In genomic region chr11:120554834-120555233, GRCm38 (mm10) we compare ENCODE assay signal across 17 mouse cellular contexts. TPM values are rescaled to one million over a fixed set of nuclear protein-coding genes. Genes with fewer than 3 reads are reported as not detected.
A peak's percentile ranks its signal among the peaks of the same experiment; 100 is the strongest.
DNase-seq lines count a peak whose midpoint lies in the region; ATAC-seq lines count a peak whose summit lies in the region.
"Had no signal": no experiment of that assay in that cellular context is flagged by ENCODE, and none has a peak within 500 bp of the region (broad histone marks: within the 10 kb centered on the region; RNA-seq: fewer than 3 reads in every experiment).

No protein-coding gene starts in this region.

- H3K36me3 ChIP-seq in embryonic facial prominence, embryonic 13.5 days: peaks cover 19% of the 10 kb centered on the region
- H3K36me3 ChIP-seq in embryonic facial prominence, embryonic 10.5 days (replicated peaks): peaks cover 15% of the 10 kb centered on the region
- H3K36me3 ChIP-seq in heart, embryonic 16.5 days (ENCODE audit: control insufficient read depth, insufficient read depth): peaks cover 8% of the 10 kb centered on the region
- H3K36me3 ChIP-seq in midbrain, embryonic 16.5 days (ENCODE audit: control insufficient read depth, insufficient read depth, low read length): no peaks in the 10 kb centered on the region

- H3K4me2 ChIP-seq in embryonic facial prominence, embryonic 13.5 days: no peak overlapping the region
- no peak overlapping the region for H3K4me2 ChIP-seq in heart, embryonic 16.5 days (ENCODE audit: low read depth, low read length)
- H3K4me2 ChIP-seq in midbrain, embryonic 16.5 days (ENCODE audit: low read length): no peak overlapping the region
- H3K4me2 ChIP-seq: midbrain, embryonic 11.5 days; neural tube, embryonic 13.5 days had no signal

- no peaks in the 10 kb centered on the region for H3K27me3 ChIP-seq in embryonic facial prominence, embryonic 13.5 days
- no peaks in the 10 kb centered on the region for H3K27me3 ChIP-seq in embryonic facial prominence, embryonic 10.5 days (replicated peaks; ENCODE audit: low read depth, poor library complexity, severe bottlenecking)
- H3K27me3 ChIP-seq in heart, embryonic 16.5 days (ENCODE audit: control insufficient read depth, insufficient read depth, low read length): no peaks in the 10 kb centered on the region
- H3K27me3 ChIP-seq in midbrain, embryonic 16.5 days (ENCODE audit: control insufficient read depth, insufficient read depth, low read depth, low read length): no peaks in the 10 kb centered on the region
- H3K27me3 ChIP-seq: neural tube, embryonic 13.5 days had no signal

- no peaks in the 10 kb centered on the region; the same call in 1 of the 2 replicates for H3K9me3 ChIP-seq in embryonic facial prominence, embryonic 13.5 days
- no peaks in the 10 kb centered on the region for H3K9me3 ChIP-seq in embryonic facial prominence, embryonic 10.5 days
- H3K9me3 ChIP-seq in heart, embryonic 16.5 days (replicated peaks; ENCODE audit: control insufficient read depth, low read length): no peaks in the 10 kb centered on the region
- H3K9me3 ChIP-seq in midbrain, embryonic 16.5 days (replicated peaks; ENCODE audit: control insufficient read depth, low read length, poor library complexity, severe bottlenecking): no peaks in the 10 kb centered on the region
- H3K9me3 ChIP-seq: neural tube, embryonic 13.5 days had no signal

- peaks cover 11% of the 10 kb centered on the region for H3K4me1 ChIP-seq in embryonic facial prominence, embryonic 13.5 days
- peaks cover 12% of the 10 kb centered on the region for H3K4me1 ChIP-seq in embryonic facial prominence, embryonic 10.5 days
- H3K4me1 ChIP-seq in heart, embryonic 16.5 days (ENCODE audit: control insufficient read depth, insufficient read depth, low read length): peaks cover 11% of the 10 kb centered on the region
- peaks cover 6% of the 10 kb centered on the region; the same call in 1 of the 2 replicates for H3K4me1 ChIP-seq in midbrain, embryonic 16.5 days (ENCODE audit: control insufficient read depth, insufficient read depth, low read length)

- no peak for ATAC-seq in embryonic facial prominence, embryonic 13.5 days (ENCODE audit: insufficient number of reproducible peaks, insufficient read depth, low FRiP score, low TSS enrichment, low read depth)
- ATAC-seq in heart, embryonic 16.5 days (replicated peaks; ENCODE audit: extremely low read depth, insufficient read depth, low FRiP score): peak; percentile 55; the same call in 1 of the 2 replicates
- ATAC-seq in midbrain, embryonic 16.5 days: no peak
- ATAC-seq: forebrain, embryonic 16.5 days had no signal

- H3K4me3 ChIP-seq in embryonic facial prominence, embryonic 13.5 days: no peak overlapping the region
- no peak overlapping the region for H3K4me3 ChIP-seq in embryonic facial prominence, embryonic 10.5 days
- no peak overlapping the region for H3K4me3 ChIP-seq in heart, embryonic 16.5 days (ENCODE audit: low read length)
- H3K4me3 ChIP-seq in midbrain, embryonic 16.5 days (ENCODE audit: low read depth, low read length): no peak overlapping the region
- H3K4me3 ChIP-seq: neural tube, embryonic 13.5 days had no signal

- WGBS in embryonic facial prominence, embryonic 13.5 days: 73% methylated on average over 7 of the region's 7 CpGs
- WGBS in embryonic facial prominence, embryonic 10.5 days: 81% methylated on average over 7 of the region's 7 CpGs
- 43% methylated on average over 7 of the region's 7 CpGs for WGBS in heart, embryonic 16.5 days
- 80% methylated on average over 7 of the region's 7 CpGs for whole genome bisulfite sequencing in midbrain, embryonic 16.5 days

- no peak overlapping the region for H3K27ac ChIP-seq in embryonic facial prominence, embryonic 13.5 days
- H3K27ac ChIP-seq in embryonic facial prominence, embryonic 10.5 days (replicated peaks): no peak overlapping the region
- H3K27ac ChIP-seq in heart, embryonic 16.5 days (ENCODE audit: low read length): peak overlapping the region; percentile 69
- H3K27ac ChIP-seq in midbrain, embryonic 16.5 days (ENCODE audit: low read length): no peak overlapping the region
- H3K27ac ChIP-seq: liver, embryonic 14.5 days; neural tube, embryonic 13.5 days had no signal

- no peak for DNase-seq in embryonic facial prominence, embryonic 10.5 days (ENCODE audit: low spot score)
- peak; percentile 84 for DNase-seq in 3134 (ENCODE audit: extremely low read depth, insufficient read length, low spot score)
- peak; percentile 57 for DNase-seq in adrenal gland, postnatal 25 days
- no peak for DNase-seq in right cerebral cortex, adult 2 months (ENCODE audit: low spot score in 2 of 2)
- DNase-seq in spleen, postnatal 36 days (ENCODE audit: low spot score in 2 of 2): no peak
- DNase-seq: B cell, adult 2 months; embryo, embryonic 11 days; kidney, adult 2 months; thymus, adult 18-20 months had no signal

- H3K9ac ChIP-seq in embryonic facial prominence, embryonic 13.5 days: peak overlapping the region; percentile 21; the same call in 1 of the 2 replicates
- H3K9ac ChIP-seq in heart, embryonic 16.5 days (ENCODE audit: low read length): no peak overlapping the region
- no peak overlapping the region for H3K9ac ChIP-seq in midbrain, embryonic 16.5 days (ENCODE audit: low read depth, low read length)
- H3K9ac ChIP-seq: liver, embryonic 14.5 days; neural tube, embryonic 13.5 days had no signal

RNA-seq across cellular contexts. Expression of gene Ppp1r27, which starts 3.9 kb away (rescaled TPM):
- polyA plus RNA-seq in embryonic facial prominence, embryonic 13.5 days (2015; fragmentation: Nextera tagmentation; extraction: Ambion mirVana): not detected in 2 replicates
- polyA plus RNA-seq in embryonic facial prominence, embryonic 10.5 days (2016; fragmentation: Nextera tagmentation; extraction: Ambion mirVana): not detected in 2 replicates
- total RNA-seq in adrenal gland, postnatal 25 days (2021): 1.4 TPM in 1 of 2 replicates, not detected in the other
- polyA plus RNA-seq in heart, embryonic 16.5 days (2015; fragmentation: Nextera tagmentation; extraction: Ambion mirVana): 3.3 and 8.5 TPM in 2 replicates
- polyA plus RNA-seq in midbrain, embryonic 16.5 days (2015; fragmentation: Nextera tagmentation; extraction: Ambion mirVana): not detected in 2 replicates
- total RNA-seq: layer of hippocampus, postnatal 14 days had no signal
- polyA plus RNA-seq: forebrain, embryonic 16.5 days; liver, embryonic 14.5 days; midbrain, embryonic 11.5 days; neural tube, embryonic 13.5 days had no signal

RNA-seq across cellular contexts. Expression of gene Mcrip1, which starts 5.3 kb away (rescaled TPM):
- 219 and 247 TPM in 2 replicates for polyA plus RNA-seq in embryonic facial prominence, embryonic 13.5 days (2015; fragmentation: Nextera tagmentation; extraction: Ambion mirVana)
- polyA plus RNA-seq in embryonic facial prominence, embryonic 10.5 days (2016; fragmentation: Nextera tagmentation; extraction: Ambion mirVana): 201 and 221 TPM in 2 replicates
- total RNA-seq in adrenal gland, postnatal 25 days (2021): 67.5 and 75.4 TPM in 2 replicates
- 134 and 139 TPM in 2 replicates for polyA plus RNA-seq in heart, embryonic 16.5 days (2015; fragmentation: Nextera tagmentation; extraction: Ambion mirVana)
- polyA plus RNA-seq in midbrain, embryonic 16.5 days (2015; fragmentation: Nextera tagmentation; extraction: Ambion mirVana): 232 and 233 TPM in 2 replicates

RNA-seq across cellular contexts. Expression of gene P4hb, which starts 18.2 kb away (rescaled TPM):
- 684 and 710 TPM in 2 replicates for polyA plus RNA-seq in embryonic facial prominence, embryonic 13.5 days (2015; fragmentation: Nextera tagmentation; extraction: Ambion mirVana)
- 556 and 565 TPM in 2 replicates for polyA plus RNA-seq in embryonic facial prominence, embryonic 10.5 days (2016; fragmentation: Nextera tagmentation; extraction: Ambion mirVana)
- 407 and 486 TPM in 2 replicates for total RNA-seq in adrenal gland, postnatal 25 days (2021)
- polyA plus RNA-seq in heart, embryonic 16.5 days (2015; fragmentation: Nextera tagmentation; extraction: Ambion mirVana): 435 and 437 TPM in 2 replicates
- polyA plus RNA-seq in midbrain, embryonic 16.5 days (2015; fragmentation: Nextera tagmentation; extraction: Ambion mirVana): 233 and 257 TPM in 2 replicates

RNA-seq across cellular contexts. Expression of gene Gcgr, which starts 24.3 kb away (rescaled TPM):
- polyA plus RNA-seq in embryonic facial prominence, embryonic 13.5 days (2015; fragmentation: Nextera tagmentation; extraction: Ambion mirVana): 1.3 and 1.7 TPM in 2 replicates
- 0.33 and 0.62 TPM in 2 replicates for polyA plus RNA-seq in embryonic facial prominence, embryonic 10.5 days (2016; fragmentation: Nextera tagmentation; extraction: Ambion mirVana)
- total RNA-seq in adrenal gland, postnatal 25 days (2021): 1.0 and 3.5 TPM in 2 replicates
- polyA plus RNA-seq in heart, embryonic 16.5 days (2015; fragmentation: Nextera tagmentation; extraction: Ambion mirVana): 1.4 and 2.7 TPM in 2 replicates
- 0.13 and 0.31 TPM in 2 replicates for polyA plus RNA-seq in midbrain, embryonic 16.5 days (2015; fragmentation: Nextera tagmentation; extraction: Ambion mirVana)
- polyA plus RNA-seq: forebrain, embryonic 16.5 days; midbrain, embryonic 11.5 days had no signal

RNA-seq across cellular contexts. Expression of gene Arhgdia, which starts 26.6 kb away (rescaled TPM):
- polyA plus RNA-seq in embryonic facial prominence, embryonic 13.5 days (2015; fragmentation: Nextera tagmentation; extraction: Ambion mirVana): 535 and 580 TPM in 2 replicates
- 735 and 777 TPM in 2 replicates for polyA plus RNA-seq in embryonic facial prominence, embryonic 10.5 days (2016; fragmentation: Nextera tagmentation; extraction: Ambion mirVana)
- 333 and 334 TPM in 2 replicates for total RNA-seq in adrenal gland, postnatal 25 days (2021)
- polyA plus RNA-seq in heart, embryonic 16.5 days (2015; fragmentation: Nextera tagmentation; extraction: Ambion mirVana): 435 and 439 TPM in 2 replicates
- 439 and 443 TPM in 2 replicates for polyA plus RNA-seq in midbrain, embryonic 16.5 days (2015; fragmentation: Nextera tagmentation; extraction: Ambion mirVana)

Comparison
In these comparisons a context has a peak if more than half of its experiments do, and no peak if none do; other contexts are left out.
1. DNase-seq: peak in 3134 (single experiment) and adrenal gland, postnatal 25 days (single experiment); none in embryonic facial prominence, embryonic 10.5 days (single experiment), right cerebral cortex, adult 2 months (0 of 2) and spleen, postnatal 36 days (0 of 2).